8 mouse cellular contexts compared by ENCODE assay signal in genomic region chr10:126810346-126811095, GRCm38 (mm10).
A peak's percentile ranks its signal among the peaks of the same experiment; 100 is the strongest.
DNase-seq lines count a peak whose midpoint lies in the region; ATAC-seq and TF ChIP-seq lines count a peak whose summit lies in the region.

No protein-coding gene starts in this region.

- H3K27me3 ChIP-seq in heart, embryonic 13.5 days (replicated peaks) = no peaks in the 10 kb centered on the region
- no peaks in the 10 kb centered on the region for H3K27me3 ChIP-seq in neural tube, embryonic 13.5 days
- no peaks in the 10 kb centered on the region for H3K27me3 ChIP-seq in kidney, embryonic 16.5 days (ENCODE audit: insufficient read depth, low read length)
- H3K27me3 ChIP-seq in stomach, embryonic 16.5 days (ENCODE audit: control insufficient read depth, insufficient read depth, low read length) = no peaks in the 10 kb centered on the region
- no peaks in the 10 kb centered on the region for H3K27me3 ChIP-seq in cerebellum, adult 2 months (ENCODE audit: control insufficient read depth, insufficient read depth, low read length)

- no peak for ATAC-seq in heart, embryonic 13.5 days (ENCODE audit: extremely low read depth, insufficient number of reproducible peaks, low FRiP score, low TSS enrichment)
- ATAC-seq in neural tube, embryonic 13.5 days (ENCODE audit: low read depth) = no peak
- ATAC-seq in kidney, embryonic 16.5 days (ENCODE audit: low FRiP score, low TSS enrichment) = peak; percentile 43; the same call in 1 of the 2 replicates
- no peak; the same call in 1 of the 2 replicates for ATAC-seq in stomach, embryonic 16.5 days (ENCODE audit: insufficient read depth, low FRiP score)

- peak overlapping the region; percentile 60 for H3K4me2 ChIP-seq in heart, embryonic 13.5 days
- peak overlapping the region; percentile 46; the same call in 1 of the 2 replicates for H3K4me2 ChIP-seq in neural tube, embryonic 13.5 days
- H3K4me2 ChIP-seq in kidney, embryonic 16.5 days (replicated peaks; ENCODE audit: low read depth, low read length) = peak overlapping the region; percentile 48
- H3K4me2 ChIP-seq in stomach, embryonic 16.5 days (ENCODE audit: low read depth, low read length) = peak overlapping the region; percentile 56

- DNase-seq in heart, adult 8-10 months (ENCODE audit: low spot score) = no peak
- DNase-seq in neural tube, embryonic 10.5 days (ENCODE audit: extremely low spot score, low spot score) = no peak
- DNase-seq in cerebellum, adult 2 months = no peak
- no peak for DNase-seq in testis, postnatal 14 days (ENCODE audit: low spot score)

- 63% methylated on average over 11 of the region's 11 CpGs for WGBS in heart, embryonic 13.5 days
- WGBS in neural tube, embryonic 13.5 days = 69% methylated on average over 11 of the region's 11 CpGs
- WGBS in kidney, embryonic 16.5 days = 52% methylated on average over 11 of the region's 11 CpGs
- WGBS in stomach, embryonic 16.5 days = 56% methylated on average over 11 of the region's 11 CpGs
- WGBS in cerebellum, adult 2 months = 29% methylated on average over 11 of the region's 11 CpGs

- H3K4me3 ChIP-seq in heart, embryonic 13.5 days = no peak overlapping the region
- H3K4me3 ChIP-seq in neural tube, embryonic 13.5 days = no peak overlapping the region
- no peak overlapping the region for H3K4me3 ChIP-seq in kidney, embryonic 16.5 days (ENCODE audit: low read length)
- H3K4me3 ChIP-seq in stomach, embryonic 16.5 days (replicated peaks; ENCODE audit: low read length) = peak overlapping the region; percentile 28
- H3K4me3 ChIP-seq in cerebellum, adult 2 months (replicated peaks; ENCODE audit: insufficient read depth, low read depth, low read length) = no peak overlapping the region

- H3K9me3 ChIP-seq in heart, embryonic 13.5 days = no peaks in the 10 kb centered on the region
- no peaks in the 10 kb centered on the region for H3K9me3 ChIP-seq in neural tube, embryonic 13.5 days
- H3K9me3 ChIP-seq in kidney, embryonic 16.5 days (ENCODE audit: low read length) = no peaks in the 10 kb centered on the region; the same call in 1 of the 2 replicates
- H3K9me3 ChIP-seq in stomach, embryonic 16.5 days (replicated peaks; ENCODE audit: control insufficient read depth, low read length) = no peaks in the 10 kb centered on the region

- no peak overlapping the region for H3K9ac ChIP-seq in heart, embryonic 13.5 days
- no peak overlapping the region for H3K9ac ChIP-seq in neural tube, embryonic 13.5 days
- H3K9ac ChIP-seq in kidney, embryonic 16.5 days (replicated peaks; ENCODE audit: low read length) = no peak overlapping the region
- H3K9ac ChIP-seq in stomach, embryonic 16.5 days (ENCODE audit: low read length) = no peak overlapping the region

- no peaks in the 10 kb centered on the region for H3K36me3 ChIP-seq in heart, embryonic 13.5 days
- H3K36me3 ChIP-seq in neural tube, embryonic 13.5 days = no peaks in the 10 kb centered on the region
- H3K36me3 ChIP-seq in kidney, embryonic 16.5 days (ENCODE audit: insufficient read depth, low read length) = no peaks in the 10 kb centered on the region
- no peaks in the 10 kb centered on the region for H3K36me3 ChIP-seq in stomach, embryonic 16.5 days (ENCODE audit: control insufficient read depth, insufficient read depth, low read length)

- H3K27ac ChIP-seq in heart, embryonic 13.5 days (replicated peaks) = no peak overlapping the region
- 0 out of 2 replicates have a peak overlapping the region, but pooled peaks have one; percentile 30 for H3K27ac ChIP-seq in neural tube, embryonic 13.5 days (replicated peaks)
- H3K27ac ChIP-seq in kidney, embryonic 16.5 days (ENCODE audit: low read length) = no peak overlapping the region
- no peak overlapping the region for H3K27ac ChIP-seq in stomach, embryonic 16.5 days (ENCODE audit: low read length)
- no peak overlapping the region for H3K27ac ChIP-seq in cerebellum, adult 2 months (ENCODE audit: insufficient read depth, low read length)

- TF ChIP-seq CTCF in cerebellum, adult 2 months (IDR thresholded peaks at IDR 0.05; ENCODE audit: borderline replicate concordance, insufficient read depth, low read depth, low read length) = no peak; the same call in 1 of the 2 replicates

- no peak for TF ChIP-seq POLR2A in cerebellum, adult 2 months (IDR thresholded peaks at IDR 0.05; ENCODE audit: borderline replicate concordance, insufficient read depth, low read length)

- H3K4me1 ChIP-seq in heart, embryonic 13.5 days = 0 out of 2 replicates have a peak, but pooled peaks cover 4% of the 10 kb centered on the region
- peaks cover 28% of the 10 kb centered on the region for H3K4me1 ChIP-seq in neural tube, embryonic 13.5 days (replicated peaks)
- H3K4me1 ChIP-seq in kidney, embryonic 16.5 days (ENCODE audit: insufficient read depth, low read length) = peaks cover 18% of the 10 kb centered on the region; the same call in 1 of the 2 replicates
- H3K4me1 ChIP-seq in stomach, embryonic 16.5 days (ENCODE audit: control insufficient read depth, insufficient read depth, low read length) = no peaks in the 10 kb centered on the region; the same call in 1 of the 2 replicates
- H3K4me1 ChIP-seq in cerebellum, adult 2 months (ENCODE audit: control insufficient read depth, insufficient read depth, low read length) = no peaks in the 10 kb centered on the region
